Comparison of ENCODE assay signal across 20 mouse cellular contexts in genomic region chr2:136715531-136715930, GRCm38 (mm10). TPM values are rescaled to one million over a fixed set of nuclear protein-coding genes. Genes with fewer than 3 reads are reported as not detected.
DNase-seq lines count a peak whose midpoint lies in the region; ATAC-seq and TF ChIP-seq lines count a peak whose summit lies in the region.
"Had no signal": no experiment of that assay in that cellular context is flagged by ENCODE, and none has a peak within 500 bp of the region (broad histone marks: within the 10 kb centered on the region; RNA-seq: fewer than 3 reads in every experiment).

No protein-coding gene starts in this region.

- TF ChIP-seq CTCF in hindbrain, postnatal 0 days (IDR thresholded peaks at IDR 0.05; ENCODE audit: low read depth) = no peak

- H3K4me1 ChIP-seq in midbrain, embryonic 13.5 days (replicated peaks) = peaks cover 19% of the 10 kb centered on the region
- H3K4me1 ChIP-seq in midbrain, embryonic 10.5 days = peaks cover 26% of the 10 kb centered on the region
- no peaks in the 10 kb centered on the region for H3K4me1 ChIP-seq in hindbrain, postnatal 0 days (ENCODE audit: insufficient read depth, low read length)
- peaks cover 29% of the 10 kb centered on the region for H3K4me1 ChIP-seq in neural tube, embryonic 15.5 days

- H3K4me2 ChIP-seq in midbrain, embryonic 13.5 days (replicated peaks) = peak overlapping the region; percentile 47
- peak overlapping the region; percentile 66 for H3K4me2 ChIP-seq in hindbrain, postnatal 0 days (ENCODE audit: low read depth, low read length)
- H3K4me2 ChIP-seq in neural tube, embryonic 15.5 days = peak overlapping the region; percentile 66
- H3K4me2 ChIP-seq: heart, embryonic 11.5 days; liver, embryonic 13.5 days; lung, embryonic 15.5 days had no signal

- H3K9me3 ChIP-seq in midbrain, embryonic 13.5 days = no peaks in the 10 kb centered on the region
- H3K9me3 ChIP-seq in midbrain, embryonic 10.5 days (replicated peaks) = no peaks in the 10 kb centered on the region
- no peaks in the 10 kb centered on the region for H3K9me3 ChIP-seq in hindbrain, postnatal 0 days (ENCODE audit: low read length)
- no peaks in the 10 kb centered on the region for H3K9me3 ChIP-seq in neural tube, embryonic 15.5 days (replicated peaks)
- H3K9me3 ChIP-seq: liver, embryonic 13.5 days; lung, embryonic 15.5 days had no signal

- no peak for ATAC-seq in midbrain, embryonic 13.5 days
- ATAC-seq in hindbrain, postnatal 0 days = no peak
- no peak for ATAC-seq in neural tube, embryonic 15.5 days (ENCODE audit: low FRiP score)
- ATAC-seq: intestine, embryonic 16.5 days had no signal

- 66% methylated on average over 5 of the region's 5 CpGs for WGBS in midbrain, embryonic 13.5 days
- 79% methylated on average over 5 of the region's 5 CpGs for WGBS in midbrain, embryonic 10.5 days
- WGBS in hindbrain, postnatal 0 days = 56% methylated on average over 5 of the region's 5 CpGs
- WGBS in neural tube, embryonic 15.5 days = 33% methylated on average over 5 of the region's 5 CpGs

- H3K36me3 ChIP-seq in midbrain, embryonic 13.5 days = no peaks in the 10 kb centered on the region
- H3K36me3 ChIP-seq in midbrain, embryonic 10.5 days = no peaks in the 10 kb centered on the region
- H3K36me3 ChIP-seq in hindbrain, postnatal 0 days (ENCODE audit: insufficient read depth, low read length) = no peaks in the 10 kb centered on the region
- H3K36me3 ChIP-seq in neural tube, embryonic 15.5 days = no peaks in the 10 kb centered on the region
- H3K36me3 ChIP-seq: liver, embryonic 13.5 days; lung, embryonic 15.5 days had no signal

- H3K9ac ChIP-seq in midbrain, embryonic 13.5 days (replicated peaks) = no peak overlapping the region; the same call in 1 of the 2 replicates
- no peak overlapping the region; the same call in 1 of the 2 replicates for H3K9ac ChIP-seq in hindbrain, postnatal 0 days (replicated peaks; ENCODE audit: low read length)
- H3K9ac ChIP-seq in neural tube, embryonic 15.5 days (replicated peaks) = peak overlapping the region; percentile 33
- H3K9ac ChIP-seq: liver, embryonic 13.5 days; lung, embryonic 15.5 days had no signal

- H3K27ac ChIP-seq in midbrain, embryonic 13.5 days = no peak overlapping the region
- H3K27ac ChIP-seq in midbrain, embryonic 10.5 days (replicated peaks) = no peak overlapping the region
- H3K27ac ChIP-seq in hindbrain, postnatal 0 days = no peak overlapping the region
- H3K27ac ChIP-seq in neural tube, embryonic 15.5 days (replicated peaks) = 0 out of 2 replicates have a peak overlapping the region, but pooled peaks have one; percentile 34
- H3K27ac ChIP-seq: liver, embryonic 13.5 days; lung, embryonic 15.5 days; macrophage; stomach, postnatal 0 days had no signal

- H3K27me3 ChIP-seq in midbrain, embryonic 13.5 days = no peaks in the 10 kb centered on the region
- H3K27me3 ChIP-seq in midbrain, embryonic 10.5 days (ENCODE audit: low read depth, poor library complexity, severe bottlenecking) = no peaks in the 10 kb centered on the region
- H3K27me3 ChIP-seq in hindbrain, postnatal 0 days (ENCODE audit: insufficient read depth, low read length) = no peaks in the 10 kb centered on the region
- H3K27me3 ChIP-seq in neural tube, embryonic 15.5 days (replicated peaks) = no peaks in the 10 kb centered on the region
- H3K27me3 ChIP-seq: CH12.LX had no signal

- intact Hi-C loops in heart, postnatal 25 days (cut with DNase I) = loop anchor here (10.0 kb wide), 1 partner anchor 169 kb away; the partner anchor contains the start of gene AL731706.2

- DNase-seq in cerebellum, adult 9-10 months = peak; percentile 67
- DNase-seq in cerebellum, adult 9-11 months = no peak
- DNase-seq in midbrain, embryonic 10.5 days (ENCODE audit: low spot score) = no peak
- DNase-seq in hindbrain, postnatal 0 days (ENCODE audit: low spot score) = peak; percentile 20
- DNase-seq in heart, postnatal 25 days (ENCODE audit: low spot score) = no peak
- no peak for DNase-seq in ovary, postnatal 14 days (ENCODE audit: low spot score)
- DNase-seq: adrenal gland, adult 2 months; cerebellum, postnatal 36 days; heart, postnatal 36 days; liver, embryonic 13.5 days; right cerebral cortex, postnatal 25 days; thymus, postnatal 14 days had no signal

- H3K4me3 ChIP-seq in midbrain, embryonic 13.5 days (replicated peaks) = peak overlapping the region; percentile 20
- no peak overlapping the region for H3K4me3 ChIP-seq in midbrain, embryonic 10.5 days
- peak overlapping the region; percentile 77 for H3K4me3 ChIP-seq in hindbrain, postnatal 0 days (ENCODE audit: low read length)
- peak overlapping the region; percentile 32 for H3K4me3 ChIP-seq in neural tube, embryonic 15.5 days (replicated peaks)
- H3K4me3 ChIP-seq: liver, embryonic 13.5 days; lung, embryonic 15.5 days had no signal

RNA-seq across cellular contexts. Expression of gene Snap25, which starts 2.3 kb away (rescaled TPM):
- polyA plus RNA-seq in midbrain, embryonic 13.5 days (2015; fragmentation: Nextera tagmentation; extraction: Ambion mirVana) = 78.4 and 90.0 TPM in 2 replicates
- polyA plus RNA-seq in midbrain, embryonic 10.5 days (2016; fragmentation: Nextera tagmentation; extraction: Ambion mirVana) = 12.5 and 21.3 TPM in 2 replicates
- 227 and 265 TPM in 2 replicates for total RNA-seq in hindbrain, postnatal 0 days (2014; rRNA removed)
- 312 and 341 TPM in 2 replicates for polyA plus RNA-seq in hindbrain, postnatal 0 days (2015; fragmentation: Nextera tagmentation; extraction: Ambion mirVana)
- polyA plus RNA-seq in neural tube, embryonic 15.5 days (2015; fragmentation: Nextera tagmentation; extraction: Ambion mirVana) = 321 and 342 TPM in 2 replicates
- not detected for total RNA-seq in heart, postnatal 25 days (2021)
- total RNA-seq: CH12.LX had no signal
- polyA plus RNA-seq: macrophage had no signal

Comparison
In these comparisons a context has a peak if more than half of its experiments do, and no peak if none do; other contexts are left out.
1. DNase-seq: peak in cerebellum, adult 9-10 months (single experiment) and hindbrain, postnatal 0 days (single experiment); none in cerebellum, adult 9-11 months (single experiment), midbrain, embryonic 10.5 days (single experiment), heart, postnatal 25 days (single experiment) and ovary, postnatal 14 days (single experiment).
2. Peak in every context shown above with its lines, with median percentiles within 50 percentile points of each other: H3K4me2 ChIP-seq.